Mouse (Mus musculus) olfactory bulb, adult 2 months (tissue): ENCODE results near the gene Agmo.

ENCODE experiments used
- CTCF ChIP-seq: fragments of 200-500 bp; IDR thresholded peaks from 2 replicates; pipeline ENCODE4 v1.5.1; 2012; ENCODE audit warnings: low read depth, mild to moderate bottlenecking, low read length, moderate library complexity; ENCODE audit not compliant: insufficient read depth
- POLR2A ChIP-seq: fragments of 200-500 bp; IDR thresholded peaks from 2 replicates; pipeline ENCODE4 v1.6.1; 2012; ENCODE audit warnings: mild to moderate bottlenecking, low read depth, low read length, moderate library complexity; ENCODE audit not compliant: insufficient read depth

DNA sequence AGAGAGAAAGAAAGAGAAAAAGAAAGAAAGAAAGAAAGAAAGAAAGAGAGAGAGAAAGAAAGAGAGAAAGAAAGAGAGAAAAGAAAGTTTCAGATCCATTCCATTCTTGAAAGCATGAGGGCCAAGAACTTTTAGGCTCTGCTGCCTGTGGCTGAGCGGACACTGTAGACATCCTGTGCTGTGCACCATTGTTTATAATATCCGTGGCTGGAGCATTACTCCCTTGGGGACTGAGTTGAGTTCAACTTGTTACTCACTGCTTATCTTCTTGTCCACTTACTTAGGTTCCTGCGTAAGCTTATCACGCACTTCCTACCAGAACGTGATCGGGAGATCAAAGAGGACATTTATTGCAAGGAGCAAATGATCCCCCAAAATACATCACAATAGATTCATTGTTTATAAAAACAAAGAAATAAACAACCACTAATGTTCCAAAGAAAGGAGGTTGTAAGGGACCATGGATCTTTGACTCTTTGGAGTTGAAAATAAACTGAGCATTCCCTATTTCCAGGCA, 27.3 kb downstream of the Agmo start:
- TF ChIP-seq POLR2A (no peak), CTCF (no peak)
